Mouse (Mus musculus) heart, adult 18-20 months (tissue): ENCODE data around the gene Cd300lg. TPM values are rescaled to one million over a fixed set of nuclear protein-coding genes. Genes with fewer than 3 reads are reported as not detected.

ENCODE experiments used
- DNase-seq, 2 experiments: peaks; one replicate each; pipeline ENCODE4 v3.0.0; 2021 to 2022; ENCODE audit warnings: mixed read lengths in 1 of 2
- total RNA-seq, 2 experiments: library from RNA; stranded (reverse); gene quantifications; 2 replicates each; pipeline ENCODE4 v1.2.3; 2021

The Cd300lg gene
- total RNA-seq, 2 experiments from 2014 or later: 49.0 to 52.9 TPM

DNA sequence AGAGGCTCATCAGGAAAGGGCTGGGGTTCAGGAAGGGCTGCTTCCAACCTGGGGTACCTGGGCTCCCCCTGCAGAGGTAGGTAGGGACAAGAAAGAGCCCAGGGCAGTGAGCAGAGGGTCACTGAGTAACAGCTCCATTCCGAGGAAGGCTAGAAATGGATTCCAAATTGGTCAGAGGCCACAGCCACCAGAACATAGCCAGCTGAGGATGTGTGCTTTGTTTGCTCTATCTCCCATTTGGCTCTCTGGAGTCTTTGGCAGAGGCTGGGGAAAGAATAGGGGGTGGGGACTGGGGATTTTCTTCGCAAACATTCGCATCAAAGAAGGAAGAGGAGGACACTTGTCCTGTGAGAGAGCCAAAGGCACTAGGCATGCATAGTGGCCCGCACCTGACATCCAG, 10.6 kb downstream of the Cd300lg start:
- peak; percentile 75 to 87 for DNase-seq

DNA sequence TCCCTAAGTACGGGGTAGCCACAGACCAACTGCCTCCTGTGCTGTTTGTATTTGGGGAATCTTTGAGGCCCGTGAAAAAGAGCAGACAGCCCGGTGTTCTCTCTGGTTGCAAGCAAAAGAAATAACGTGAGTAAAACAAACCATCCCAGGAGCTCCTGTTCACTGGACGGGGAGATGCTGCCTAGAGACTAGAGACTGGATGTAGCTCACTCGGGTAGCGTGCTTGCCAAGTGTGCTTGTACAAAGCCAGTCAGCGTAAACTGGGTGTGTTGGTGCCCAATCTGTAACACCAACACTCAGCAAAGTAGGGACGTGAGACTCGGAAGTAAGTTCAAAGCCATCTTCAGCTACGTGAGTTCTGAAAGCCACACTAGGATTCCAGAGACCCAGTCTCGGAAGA, 11.4 kb downstream of the Cd300lg start:
- peak in 1 of 2 experiments; percentile 39 for DNase-seq

DNA sequence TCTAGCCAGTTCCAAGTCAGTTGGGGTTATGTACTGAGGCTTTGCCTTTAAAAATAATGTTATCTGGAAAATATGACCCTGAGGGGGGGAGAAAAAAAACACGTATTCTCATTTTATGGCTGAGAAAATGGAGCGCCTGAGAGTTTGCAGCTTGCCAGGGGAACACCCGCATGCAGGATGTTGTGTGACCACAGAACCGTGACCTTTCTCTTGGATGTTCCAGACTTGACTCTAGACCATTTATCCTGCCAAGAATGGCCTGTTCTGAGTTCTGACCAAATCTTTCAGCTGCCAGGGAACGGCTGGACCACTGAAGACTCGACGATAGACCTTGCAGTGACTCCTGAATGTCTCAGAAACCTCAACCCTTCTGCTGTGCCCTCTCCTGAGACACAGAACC, 11.9 kb downstream of the Cd300lg start:
- DNase-seq: peak; percentile 77 to 86

DNA sequence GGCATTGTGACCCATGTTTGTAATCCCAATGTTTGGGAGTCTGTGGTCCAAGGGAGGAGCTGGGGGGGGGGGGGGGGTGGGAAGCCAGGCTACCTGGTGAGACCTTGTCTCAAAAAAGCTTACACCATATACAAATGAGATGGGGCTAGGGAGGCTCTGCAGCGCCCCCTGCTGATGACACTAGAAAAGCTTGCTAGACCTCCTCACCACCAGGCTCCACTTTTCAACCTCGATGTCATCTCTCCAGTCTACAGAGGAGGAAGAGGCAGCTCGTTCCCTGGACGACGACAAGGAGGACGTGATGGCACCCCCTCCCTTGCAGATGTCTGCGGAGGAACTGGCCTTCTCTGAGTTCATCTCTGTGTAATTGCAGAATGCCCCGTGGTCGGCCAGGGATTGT, 12.5 kb downstream of the Cd300lg start:
- DNase-seq: peak; percentile 52 to 72

- DNase-seq: peak; percentile 78 to 90
Observed at GRCm38 (mm10) chr11:102061236-102061940, 20.1 kb downstream of the Cd300lg start.

GRCm38 (mm10) chr11:102061941-102062473, 20.7 kb downstream of the Cd300lg start:
- no peak for DNase-seq

DNA sequence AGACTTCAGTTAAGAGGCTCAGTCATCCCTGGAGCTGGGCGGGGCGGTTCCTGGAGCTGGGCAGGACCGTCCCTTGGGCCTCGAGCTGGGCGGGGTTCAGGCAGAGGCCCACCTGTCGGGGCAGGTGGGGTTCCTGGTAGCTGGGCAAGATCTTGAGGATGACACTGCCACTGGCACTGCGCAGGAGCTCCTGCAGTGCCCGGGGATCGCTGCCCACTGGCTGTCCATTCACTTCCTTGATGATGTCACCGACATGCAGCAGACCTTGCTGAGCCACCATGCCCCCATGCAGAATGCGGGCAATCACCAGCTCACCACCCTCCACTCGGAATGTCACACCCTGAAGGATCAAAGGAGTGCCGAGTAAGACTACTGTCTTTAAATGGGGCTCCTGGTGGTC, 21.8 kb downstream of the Cd300lg start:
- no peak for DNase-seq

- no peak for DNase-seq
Observed at GRCm38 (mm10) chr11:102068969-102069368, 27.7 kb downstream of the Cd300lg start.

GRCm38 (mm10) chr11:102069633-102070032, 28.3 kb downstream of the Cd300lg start:
- no peak for DNase-seq

- no peak for DNase-seq
Observed at GRCm38 (mm10) chr11:102070426-102070825, 29.1 kb downstream of the Cd300lg start.

- no peak for DNase-seq
Observed at GRCm38 (mm10) chr11:102072729-102073128, 31.4 kb downstream of the Cd300lg start.

DNA sequence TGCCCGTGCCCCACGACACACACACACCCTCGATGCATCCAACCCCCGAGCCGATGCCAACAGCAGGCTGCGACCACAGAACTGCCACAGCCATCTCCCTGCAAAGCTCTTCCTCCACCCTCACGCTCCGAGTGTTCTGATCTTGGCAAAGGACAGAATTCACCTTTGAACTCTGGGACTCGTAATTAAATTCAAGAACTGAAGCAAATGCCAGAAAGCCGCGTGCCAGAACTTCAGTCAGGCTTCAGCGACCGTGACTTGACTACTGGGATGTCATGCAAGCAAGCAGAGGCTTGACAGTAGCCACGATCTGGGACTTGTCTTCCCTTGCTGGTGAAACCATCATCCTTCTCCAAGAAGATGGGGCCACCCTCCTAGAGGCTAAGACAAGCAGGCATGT, 32.4 kb downstream of the Cd300lg start:
- no peak for DNase-seq

DNA sequence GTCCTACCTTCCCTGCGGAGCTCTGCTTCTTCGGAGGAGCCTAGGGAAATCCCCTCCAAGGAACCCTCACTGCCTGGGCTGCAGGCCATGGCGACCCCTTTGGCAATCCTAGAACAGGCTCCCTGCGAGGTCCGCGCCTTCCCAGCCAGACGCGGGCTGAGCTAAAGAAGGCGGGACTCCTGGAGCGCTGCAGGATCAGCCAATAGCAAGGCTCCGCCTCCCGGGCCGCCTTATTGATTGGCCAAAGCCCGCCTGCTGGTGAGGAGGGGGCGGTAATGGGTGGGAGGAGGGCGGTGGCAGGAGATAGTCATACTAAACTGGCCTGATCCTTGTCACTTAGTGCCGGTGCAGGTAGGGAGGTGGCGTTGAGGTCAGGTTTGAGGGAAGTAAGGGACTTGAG, 41.0 kb downstream of the Cd300lg start:
- peak; percentile 47 to 56 for DNase-seq

- no peak for DNase-seq
Observed at GRCm38 (mm10) chr11:102083193-102083592, 41.9 kb downstream of the Cd300lg start.

DNA sequence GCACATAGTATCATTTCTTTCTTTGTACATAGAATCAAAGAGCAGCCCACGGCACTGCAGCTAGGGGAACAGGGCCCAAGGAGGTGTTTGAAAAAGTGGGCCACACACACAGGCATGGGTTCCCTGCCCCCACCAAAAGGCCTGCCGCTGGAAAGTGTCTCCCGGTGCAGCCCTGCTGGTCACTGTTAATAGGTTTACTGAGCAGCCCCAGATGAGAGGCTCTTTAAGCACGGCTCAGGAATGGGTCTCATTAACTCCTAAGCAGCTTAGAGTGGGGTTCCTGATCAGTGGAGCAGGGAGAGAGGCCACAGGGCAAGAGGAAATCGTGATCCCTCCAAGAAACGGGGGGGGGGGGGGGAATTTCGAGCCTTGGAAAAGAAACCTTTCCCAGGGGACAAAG, 42.9 kb downstream of the Cd300lg start:
- no peak for DNase-seq

- peak in 1 of 2 experiments; percentile 10 for DNase-seq
Observed at GRCm38 (mm10) chr11:102086331-102086730, 45.0 kb downstream of the Cd300lg start.

GRCm38 (mm10) chr11:102087081-102087751, 45.9 kb downstream of the Cd300lg start:
- DNase-seq: peak; percentile 63 to 70

DNA sequence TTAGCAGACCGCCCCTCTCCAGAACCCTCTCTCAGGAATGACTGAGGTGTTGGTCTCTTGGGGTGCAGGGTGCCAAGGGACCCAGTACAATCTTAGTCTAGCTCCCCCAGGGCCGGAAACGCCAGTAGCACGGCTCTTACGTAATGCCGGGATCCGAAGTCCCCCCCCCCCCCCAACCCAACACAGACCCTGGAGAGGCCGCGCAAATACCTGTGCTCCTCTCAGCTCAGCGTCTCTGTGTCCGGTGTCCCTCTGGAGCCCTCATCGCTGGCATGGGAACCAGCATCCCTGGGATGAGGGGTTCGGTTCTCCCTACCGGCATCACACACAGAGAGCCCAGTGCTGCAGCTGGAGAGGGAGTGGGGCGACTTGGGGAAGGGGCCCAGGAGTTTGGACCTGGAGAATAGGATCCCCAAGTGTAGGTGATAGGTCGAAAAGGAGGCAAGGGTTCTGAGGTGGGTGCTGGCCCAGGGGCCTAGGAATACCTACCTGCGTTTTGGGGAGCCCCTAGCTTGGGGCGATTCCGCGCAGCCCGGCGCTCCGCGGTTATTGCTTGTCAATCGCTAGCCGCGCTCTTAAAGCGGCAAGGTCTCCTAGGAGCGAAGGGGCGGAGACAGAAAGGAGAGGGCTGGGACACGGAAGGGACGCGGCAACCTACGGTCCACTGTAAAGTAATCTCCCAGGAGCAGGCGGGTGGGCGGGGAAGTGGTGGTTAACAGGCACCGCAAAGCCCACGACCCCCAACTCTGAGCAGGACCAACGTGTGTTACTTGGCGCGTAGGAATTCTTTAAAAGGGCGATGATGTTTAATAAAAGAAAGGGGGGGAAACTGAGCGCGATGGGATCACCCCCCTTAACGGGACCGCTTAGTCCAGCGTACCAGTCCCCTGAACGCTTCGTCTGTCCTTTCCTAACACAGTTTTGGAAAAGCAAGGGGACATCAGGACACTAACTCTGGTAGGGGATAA, 46.9 kb downstream of the Cd300lg start, which contains the start of gene Mpp2:
TSS of gene Mpp2 (minus strand) at position 585 of the 968 bp plus-strand sequence.
- DNase-seq: peak; percentile 79 to 82

DNA sequence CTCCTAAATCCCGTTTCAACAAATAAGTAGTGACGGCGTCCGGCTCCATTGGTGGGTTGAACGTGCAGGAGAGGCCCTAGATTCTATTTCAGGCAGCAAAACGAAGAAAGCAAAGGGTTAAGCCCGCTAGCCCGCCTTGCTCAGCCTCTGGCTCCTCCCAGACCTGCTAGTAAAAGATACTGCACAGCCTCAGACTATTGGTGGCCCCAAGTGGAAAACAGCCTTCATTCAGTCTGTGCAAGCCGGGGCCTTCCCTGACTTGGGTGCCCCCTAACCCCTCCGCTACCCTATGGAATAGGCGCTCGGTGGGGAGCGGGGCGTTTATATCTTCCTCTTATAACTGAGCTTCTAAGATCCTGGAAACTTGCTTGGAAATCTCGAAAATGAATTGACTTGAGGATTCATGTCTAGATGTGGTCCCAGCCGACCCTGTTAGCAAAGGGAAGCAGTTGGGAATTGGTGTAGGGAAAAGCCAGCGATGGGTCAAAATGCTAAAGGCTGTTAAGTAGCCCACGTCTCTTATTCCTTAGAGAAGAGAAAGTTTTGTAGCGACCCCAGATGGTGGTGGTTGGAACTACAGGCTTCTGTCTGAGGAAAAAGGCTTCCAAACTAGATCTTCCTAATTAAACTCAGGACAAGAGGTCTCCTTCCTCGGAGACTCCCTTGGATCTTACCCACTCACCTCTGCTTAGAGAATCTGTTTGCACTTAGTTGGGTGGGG, 47.9 kb downstream of the Cd300lg start:
- DNase-seq: peak; percentile 48 to 75

GRCm38 (mm10) chr11:102095676-102096075, 54.4 kb downstream of the Cd300lg start:
- DNase-seq: no peak

DNA sequence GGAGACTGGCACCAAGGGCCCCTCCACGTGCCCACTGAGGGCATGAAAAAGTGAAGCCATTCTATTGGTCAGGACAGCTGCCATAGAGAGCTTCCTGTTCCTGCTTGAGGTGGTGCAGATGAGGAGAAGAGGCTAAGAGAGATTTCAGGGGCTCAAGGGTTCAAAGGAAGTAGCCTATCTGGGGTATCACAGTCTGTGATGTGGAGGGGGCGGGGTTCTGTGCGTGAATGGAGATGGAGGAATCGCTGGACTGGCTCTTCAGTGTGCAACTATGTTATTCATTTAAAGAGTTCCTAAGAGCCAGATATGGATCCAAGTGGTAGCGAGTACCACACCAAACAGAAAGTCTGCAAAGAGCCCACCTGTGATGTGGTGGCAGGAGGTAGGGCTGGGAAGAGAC, 55.1 kb downstream of the Cd300lg start:
- DNase-seq: no peak
